Mouse (Mus musculus) small intestine, adult 2 months (tissue): Measurements from ENCODE around the gene Ak9.

Experiments
- CTCF ChIP-seq: fragments of 200-500 bp; IDR thresholded peaks from 2 replicates; pipeline ENCODE4 v1.5.1; 2012; ENCODE audit warnings: low read depth, mild to moderate bottlenecking, control low read depth, inconsistent platforms, low read length, moderate library complexity, mixed read lengths; ENCODE audit not compliant: insufficient replicate concordance, insufficient read length; ENCODE audit errors: extremely low read depth
- POLR2A ChIP-seq: fragments of 200-500 bp; IDR thresholded peaks from 2 replicates; pipeline ENCODE4 v1.6.1; 2012; ENCODE audit warnings: low read depth, mild to moderate bottlenecking, control low read depth, inconsistent platforms, low read length, moderate library complexity

GRCm38 (mm10) chr10:41464401-41464955 lies 160.7 kb downstream of the Ak9 start:
- TF ChIP-seq CTCF (no peak), POLR2A (no peak)
